In the genomic region with DNA sequence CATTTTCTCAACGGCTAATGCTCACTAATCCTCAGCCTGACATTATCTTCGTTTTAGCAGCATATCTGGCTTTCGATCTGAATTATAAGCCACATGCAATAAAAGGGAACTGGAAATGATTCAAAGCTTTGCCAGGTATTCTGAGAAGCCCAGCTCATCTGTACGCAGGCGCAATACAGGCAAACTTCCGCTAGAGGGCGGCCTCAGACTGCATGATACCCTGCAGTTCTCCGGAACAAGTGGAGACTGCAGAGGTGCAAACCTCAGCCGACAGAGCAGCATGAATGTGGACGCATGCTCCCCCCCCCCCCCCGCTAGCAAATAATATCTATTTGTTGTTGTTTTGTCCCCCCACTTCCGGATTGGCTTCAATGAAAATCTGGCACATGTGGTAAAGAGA, we compare ENCODE assay signal across 8 mouse cellular contexts.
A peak's percentile ranks its signal among the peaks of the same experiment; 100 is the strongest.
DNase-seq lines count a peak whose midpoint lies in the region; ATAC-seq and TF ChIP-seq lines count a peak whose summit lies in the region.

No protein-coding gene starts in this region.

- peak overlapping the region; percentile 38 for H3K4me3 ChIP-seq in brown adipose tissue, adult 24 weeks (ENCODE audit: insufficient read depth, low read depth, low read length)
- peak overlapping the region; percentile 36 for H3K4me3 ChIP-seq in heart, embryonic 12.5 days
- H3K4me3 ChIP-seq in kidney, postnatal 0 days (replicated peaks; ENCODE audit: low read depth, low read length), result no peak overlapping the region
- H3K4me3 ChIP-seq in liver, adult 2 months (ENCODE audit: insufficient read depth, low read depth, low read length), result no peak overlapping the region

- peak overlapping the region; percentile 63 for H3K4me2 ChIP-seq in heart, embryonic 12.5 days
- peak overlapping the region; percentile 49 for H3K4me2 ChIP-seq in kidney, postnatal 0 days (ENCODE audit: low read length)

- H3K27me3 ChIP-seq in heart, embryonic 12.5 days (replicated peaks), result no peaks in the 10 kb centered on the region
- H3K27me3 ChIP-seq in kidney, postnatal 0 days (ENCODE audit: insufficient read depth, low read length), result no peaks in the 10 kb centered on the region
- no peaks in the 10 kb centered on the region for H3K27me3 ChIP-seq in liver, adult 2 months (ENCODE audit: control insufficient read depth, insufficient read depth, low read length)
- H3K27me3 ChIP-seq in splenic B cell, adult 2 months (ENCODE audit: control insufficient read depth, insufficient read depth, low read length, poor library complexity, severe bottlenecking), result no peaks in the 10 kb centered on the region

- TF ChIP-seq POLR2A in liver, adult 2 months (IDR thresholded peaks at IDR 0.05; ENCODE audit: extremely low read depth, insufficient read depth, low read length), result no peak

- no peaks in the 10 kb centered on the region for H3K36me3 ChIP-seq in heart, embryonic 12.5 days
- H3K36me3 ChIP-seq in kidney, postnatal 0 days (ENCODE audit: insufficient read depth, low read length), result no peaks in the 10 kb centered on the region
- no peaks in the 10 kb centered on the region for H3K36me3 ChIP-seq in liver, adult 2 months (ENCODE audit: control insufficient read depth, insufficient read depth, low read length)
- H3K36me3 ChIP-seq in splenic B cell, adult 2 months (ENCODE audit: control insufficient read depth, insufficient read depth, low read length, poor library complexity, severe bottlenecking), result no peaks in the 10 kb centered on the region

- no peaks in the 10 kb centered on the region for H3K9me3 ChIP-seq in heart, embryonic 12.5 days (replicated peaks)
- H3K9me3 ChIP-seq in kidney, postnatal 0 days (replicated peaks; ENCODE audit: low read length), result no peaks in the 10 kb centered on the region

- ATAC-seq in CD4-positive, CD25-positive, alpha-beta regulatory T cell, adult 4 months, result peak; percentile 81
- peak; percentile 76 for ATAC-seq in heart, embryonic 12.5 days (ENCODE audit: insufficient number of reproducible peaks, low FRiP score)
- ATAC-seq in kidney, postnatal 0 days (replicated peaks; ENCODE audit: low FRiP score, low read depth), result peak; percentile 52; the same call in 1 of the 2 replicates

- peak; percentile 34 for DNase-seq in fat pad, adult 2 months (ENCODE audit: extremely low read depth, low read depth, low spot score)
- DNase-seq in kidney, postnatal 0 days (ENCODE audit: low spot score), result peak; percentile 89
- DNase-seq in liver, adult 2 months (ENCODE audit: extremely low read depth, low read depth, low spot score), result peak; percentile 52
- DNase-seq in naive thymus-derived CD4-positive, alpha-beta T cell, adult 2 months (ENCODE audit: low read depth), result peak; percentile 76
- peak; percentile 86 for DNase-seq in splenic B cell, adult 2 months (ENCODE audit: low read depth, low spot score)

- peak; percentile 93 for TF ChIP-seq CTCF in kidney, postnatal 0 days (IDR thresholded peaks at IDR 0.05; ENCODE audit: low read depth)
- TF ChIP-seq CTCF in liver, adult 2 months (IDR thresholded peaks at IDR 0.05; ENCODE audit: low read depth, low read length), result peak; percentile 96

- no peaks in the 10 kb centered on the region for H3K4me1 ChIP-seq in brown adipose tissue, adult 24 weeks (ENCODE audit: control insufficient read depth, insufficient read depth, insufficient read length, low read length)
- no peaks in the 10 kb centered on the region for H3K4me1 ChIP-seq in heart, embryonic 12.5 days (replicated peaks)
- no peaks in the 10 kb centered on the region for H3K4me1 ChIP-seq in kidney, postnatal 0 days (replicated peaks; ENCODE audit: insufficient read depth, low read length)
- H3K4me1 ChIP-seq in liver, adult 2 months (ENCODE audit: control insufficient read depth, insufficient read depth, low read length), result no peaks in the 10 kb centered on the region

- 2% methylated on average over 12 of the region's 12 CpGs for WGBS in heart, embryonic 12.5 days
- 2% methylated on average over 12 of the region's 12 CpGs for WGBS in kidney, postnatal 0 days
- 2% methylated on average over 12 of the region's 12 CpGs for WGBS in liver, adult 2 months

- 0 out of 2 replicates have a peak overlapping the region, but pooled peaks have one; percentile 15 for H3K9ac ChIP-seq in heart, embryonic 12.5 days
- H3K9ac ChIP-seq in kidney, postnatal 0 days (ENCODE audit: low read depth, low read length), result no peak overlapping the region
- H3K9ac ChIP-seq in liver, adult 2 months (ENCODE audit: low read depth, low read length), result no peak overlapping the region

- H3K27ac ChIP-seq in brown adipose tissue, adult 24 weeks (replicated peaks; ENCODE audit: low read depth, low read length), result no peak overlapping the region
- no peak overlapping the region for H3K27ac ChIP-seq in heart, embryonic 12.5 days (ENCODE audit: poor library complexity, severe bottlenecking)
- H3K27ac ChIP-seq in kidney, postnatal 0 days, result no peak overlapping the region
- no peak overlapping the region for H3K27ac ChIP-seq in liver, adult 2 months (replicated peaks; ENCODE audit: insufficient read depth, low read depth, low read length)

- H3K79me2 ChIP-seq in liver, adult 2 months (ENCODE audit: control insufficient read depth, insufficient read depth, low read length), result no peaks in the 10 kb centered on the region

Comparison
In these comparisons a context has a peak if more than half of its experiments do, and no peak if none do; other contexts are left out.
1. H3K4me3 ChIP-seq: peak in brown adipose tissue, adult 24 weeks (single experiment) and heart, embryonic 12.5 days (single experiment); none in kidney, postnatal 0 days (single experiment) and liver, adult 2 months (single experiment).
2. DNase-seq: peak in every context shown above with its lines; median percentile 89 in kidney, postnatal 0 days; 86 in splenic B cell, adult 2 months; 76 in naive thymus-derived CD4-positive, alpha-beta T cell, adult 2 months; 52 in liver, adult 2 months; 34 in fat pad, adult 2 months.
3. Peak in every context shown above with its lines, with median percentiles within 50 percentile points of each other: ATAC-seq.